Mouse (Mus musculus) neutrophil, adult 65 days (primary cell): ENCODE data around the gene Rhou. TPM values are rescaled to one million over a fixed set of nuclear protein-coding genes. Genes with fewer than 3 reads are reported as not detected.

Experiments
- total RNA-seq: library from RNA; stranded (reverse); gene quantifications from 2 replicates; pipeline ENCODE4 v1.2.4, GENCODE M21; 2023

Rhou gene
- total RNA-seq = 43.5 and 45.4 TPM in 2 replicates

DNA sequence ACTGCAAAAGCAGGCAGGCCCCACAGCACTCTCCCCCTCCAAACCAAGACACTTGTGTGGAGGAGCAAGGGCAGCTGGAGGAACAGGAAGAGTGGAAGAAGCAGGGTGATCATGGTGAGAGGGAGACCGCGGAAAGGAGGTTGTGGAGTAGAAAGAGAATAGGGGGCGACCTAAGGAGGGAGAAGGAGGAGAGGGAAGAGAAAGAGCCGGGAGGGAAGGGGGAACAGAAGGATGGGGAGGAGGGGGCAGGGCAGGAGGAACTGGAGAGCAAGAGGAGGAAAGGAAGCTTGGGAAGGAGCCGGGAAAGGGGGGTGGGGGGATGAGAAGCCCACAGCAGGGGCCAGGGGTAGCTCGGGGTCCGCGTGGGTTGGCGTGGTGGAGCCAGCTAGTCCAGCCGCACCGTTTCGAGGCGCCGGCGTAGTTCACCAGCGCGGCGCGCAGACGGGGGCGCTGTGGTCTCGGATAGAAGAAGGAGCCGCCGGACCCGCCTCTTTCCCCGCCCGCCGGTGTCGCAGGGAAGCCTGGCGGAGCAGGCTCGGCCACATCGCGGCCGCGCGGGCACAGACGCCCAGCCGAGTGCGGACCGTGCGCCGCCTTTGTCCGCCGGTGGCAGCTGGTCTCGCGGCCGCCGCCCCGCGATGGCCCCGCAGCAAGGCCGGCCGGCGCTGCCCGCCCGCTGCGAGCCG is at the start of gene Rhou:
Gene Rhou, plus strand, starts transcription at position 622 of the 686 bp plus-strand sequence.

Other genes with a start within 250 kb of the Rhou start
- gene Mc1r, start 246.8 kb upstream of the Rhou start, total RNA-seq = not detected in 2 replicates
- 0.92 TPM in 1 of 2 replicates, not detected in the other for gene Tubb3, start 242.5 kb upstream of the Rhou start, total RNA-seq
- 35.6 and 35.7 TPM in 2 replicates for gene Def8, start 230.4 kb upstream of the Rhou start, total RNA-seq
- gene Afg3l1, start 176.0 kb upstream of the Rhou start, total RNA-seq = 40.1 and 56.2 TPM in 2 replicates
- not detected in 2 replicates for gene Dbndd1, start 138.5 kb upstream of the Rhou start, total RNA-seq
- 1.2 and 1.3 TPM in 2 replicates for gene Gas8, start 135.1 kb upstream of the Rhou start, total RNA-seq
- 0.61 TPM in 1 of 2 replicates, not detected in the other for gene Rab4a, start 152.1 kb downstream of the Rhou start, total RNA-seq
- gene Ccsap, start 206.3 kb downstream of the Rhou start, total RNA-seq = 4.7 and 6.5 TPM in 2 replicates
- 0.36 and 1.7 TPM in 2 replicates for gene Acta1, start 240.8 kb downstream of the Rhou start, total RNA-seq